Mouse (Mus musculus) heart, adult 2 months (tissue): ENCODE data around the gene Phlpp1.

Experiments used
- CTCF ChIP-seq: fragments of 200-600 bp; IDR thresholded peaks from 2 replicates; pipeline ENCODE4 v1.8.1; 2022; ENCODE audit warnings: antibody characterized with exemption, mild to moderate bottlenecking, moderate library complexity
- EP300 ChIP-seq: fragments of 200-500 bp; IDR thresholded peaks from 2 replicates; pipeline ENCODE4 v1.6.1; 2011; ENCODE audit warnings: low read depth, low read length, control low read depth; ENCODE audit not compliant: insufficient read depth

- TF ChIP-seq EP300 = no peak
- no peak for TF ChIP-seq CTCF
Observed at GRCm38 (mm10) chr1:106393072-106393471, 221.5 kb downstream of the Phlpp1 start.
